Mouse (Mus musculus): ENCODE data around the gene Rtn1. TPM values are rescaled to one million over a fixed set of nuclear protein-coding genes. Genes with fewer than 3 reads are reported as not detected.

Gene Rtn1
- total and polyA plus RNA-seq, 3 experiments = 0.44 TPM; not detected in 2

- TF ChIP-seq TAL1 (conservative IDR thresholded peaks at IDR 0.05; ENCODE audit: low read depth, low read length) (no peak), POLR2AphosphoS5 (IDR thresholded peaks at IDR 0.05; ENCODE audit: insufficient replicate concordance, low read depth, low read length) (no peak), CTCF (IDR thresholded peaks at IDR 0.05; ENCODE audit: low read depth, low read length) (no peak), GATA2 (IDR thresholded peaks at IDR 0.05; ENCODE audit: borderline replicate concordance, low read depth, low read length) (no peak), GATA1 (IDR thresholded peaks at IDR 0.05; ENCODE audit: borderline replicate concordance, low read length) (no peak)
- Histone ChIP-seq H3K36me3 (replicated peaks) (no peaks in the 10 kb centered on the region), H3K4me1 (ENCODE audit: insufficient read depth, low read depth, low read length) (no peaks in the 10 kb centered on the region), H3K4me3 (ENCODE audit: low read depth, low read length) (no peak overlapping the region), H3K27me3 (ENCODE audit: insufficient read depth, low read length) (no peaks in the 10 kb centered on the region), H3K9me3 (replicated peaks) (no peaks in the 10 kb centered on the region)
- ATAC-seq (ENCODE audit: extremely low read depth, insufficient number of reproducible peaks, low FRiP score, poor library complexity, severe bottlenecking) (no peak), DNase-seq (ENCODE audit: low spot score) (no peak)
Observed at GRCm38 (mm10) chr12:72432209-72432608, 23.4 kb upstream of the Rtn1 start.

- Histone ChIP-seq H3K4me1 (ENCODE audit: insufficient read depth, low read depth, low read length) (no peaks in the 10 kb centered on the region), H3K27me3 (ENCODE audit: insufficient read depth, low read length) (no peaks in the 10 kb centered on the region), H3K36me3 (replicated peaks) (no peaks in the 10 kb centered on the region), H3K9me3 (replicated peaks) (no peaks in the 10 kb centered on the region), H3K4me3 (ENCODE audit: low read depth, low read length) (no peak overlapping the region)
- DNase-seq (ENCODE audit: low spot score) = no peak
- ATAC-seq (ENCODE audit: extremely low read depth, insufficient number of reproducible peaks, low FRiP score, poor library complexity, severe bottlenecking) = peak; percentile 15
- TF ChIP-seq CTCF (IDR thresholded peaks at IDR 0.05; ENCODE audit: low read depth, low read length) (0 out of 2 replicates have a peak, but pooled peaks have one; percentile 26), GATA1 (IDR thresholded peaks at IDR 0.05; ENCODE audit: borderline replicate concordance, low read length) (no peak)
Observed at GRCm38 (mm10) chr12:72427722-72428126, 18.9 kb upstream of the Rtn1 start.

GRCm38 (mm10) chr12:72422681-72423080 is 13.8 kb upstream of the Rtn1 start:
- no peaks in the 10 kb centered on the region for H3K4me1 ChIP-seq (ENCODE audit: insufficient read depth, low read depth, low read length)
- no peaks in the 10 kb centered on the region for H3K36me3 ChIP-seq (replicated peaks)
- no peaks in the 10 kb centered on the region for H3K9me3 ChIP-seq (replicated peaks)
- no peak for DNase-seq (ENCODE audit: low spot score)
- no peak for ATAC-seq (ENCODE audit: extremely low read depth, insufficient number of reproducible peaks, low FRiP score, poor library complexity, severe bottlenecking)
- no peaks in the 10 kb centered on the region for H3K27me3 ChIP-seq (ENCODE audit: insufficient read depth, low read length)
- no peak overlapping the region for H3K4me3 ChIP-seq (ENCODE audit: low read depth, low read length)
- TF ChIP-seq GATA1 (IDR thresholded peaks at IDR 0.05; ENCODE audit: borderline replicate concordance, low read length) (no peak), GATA2 (IDR thresholded peaks at IDR 0.05; ENCODE audit: borderline replicate concordance, low read depth, low read length) (no peak), CTCF (IDR thresholded peaks at IDR 0.05; ENCODE audit: low read depth, low read length) (no peak), TAL1 (conservative IDR thresholded peaks at IDR 0.05; ENCODE audit: low read depth, low read length) (no peak), POLR2AphosphoS5 (IDR thresholded peaks at IDR 0.05; ENCODE audit: insufficient replicate concordance, low read depth, low read length) (no peak)

DNA sequence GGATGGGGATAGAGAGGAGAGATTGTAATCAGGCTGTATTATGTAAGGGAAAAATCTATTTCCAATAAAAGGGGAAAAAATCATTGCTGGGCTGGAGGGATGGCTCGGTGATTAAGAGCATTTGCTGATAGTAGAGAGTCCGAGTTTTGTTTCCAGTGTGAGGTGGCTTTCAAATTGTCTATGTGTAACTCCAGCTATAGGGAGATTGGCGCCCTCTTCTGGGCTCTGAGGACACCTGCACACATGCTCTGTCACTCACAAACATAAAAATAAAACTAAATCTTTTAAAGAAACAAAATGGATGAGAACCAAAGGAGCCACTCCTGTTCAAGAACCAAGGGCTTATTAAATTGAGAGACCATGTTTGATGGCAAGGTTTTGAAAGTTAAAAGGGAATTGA is 8.9 kb upstream of the Rtn1 start:
- DNase-seq (ENCODE audit: low spot score) = no peak

DNA sequence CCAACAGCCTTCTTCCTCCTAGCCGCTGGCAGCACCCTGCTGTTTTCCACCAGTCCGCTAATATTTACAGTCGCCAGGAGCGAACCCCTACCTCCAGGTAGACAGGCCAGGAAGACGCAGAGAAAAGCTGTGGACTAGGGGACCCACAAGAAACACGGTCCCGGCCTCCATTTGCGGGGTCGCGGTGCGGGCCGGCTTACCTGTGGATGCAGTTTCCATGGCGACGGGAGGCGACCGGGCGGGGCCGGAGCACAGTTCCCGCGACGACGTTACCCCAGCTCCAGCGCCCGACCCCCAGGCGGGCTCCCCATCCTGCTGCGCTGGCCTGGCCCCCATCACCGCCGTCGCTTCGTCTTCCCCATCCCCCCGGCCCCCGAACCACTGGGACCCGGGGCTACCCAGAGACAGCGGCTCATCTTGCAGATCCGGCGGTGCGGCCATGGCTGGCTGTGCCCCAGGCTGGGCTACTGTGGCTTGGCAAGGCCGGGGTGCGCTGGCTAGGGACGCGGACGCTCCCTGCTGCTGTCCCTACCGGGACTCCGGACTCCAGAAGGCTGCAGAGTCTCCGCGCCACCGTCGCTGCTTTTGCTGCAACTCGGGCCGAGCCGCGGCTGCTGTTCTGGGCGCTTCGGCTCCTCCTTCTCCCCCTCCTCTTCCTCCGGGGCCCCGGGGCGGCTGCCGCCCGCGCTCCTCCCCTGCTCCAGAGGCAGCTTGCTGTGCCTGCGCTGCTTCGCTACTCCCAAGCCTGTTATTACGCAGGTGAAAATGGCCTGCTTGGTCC is 553 bp downstream of the Rtn1 start:
- peaks cover 10% of the 10 kb centered on the region for H3K9me3 ChIP-seq (replicated peaks)
- ATAC-seq (ENCODE audit: extremely low read depth, insufficient number of reproducible peaks, low FRiP score, poor library complexity, severe bottlenecking) = no peak
- no peaks in the 10 kb centered on the region for H3K4me1 ChIP-seq (ENCODE audit: insufficient read depth, low read depth, low read length)
- H3K36me3 ChIP-seq (replicated peaks) = no peaks in the 10 kb centered on the region
- no peak for DNase-seq (ENCODE audit: low spot score)
- 0 out of 2 replicates have a peak overlapping the region, but pooled peaks have one; percentile 5 for H3K4me3 ChIP-seq (ENCODE audit: low read depth, low read length)
- peaks cover 15% of the 10 kb centered on the region for H3K27me3 ChIP-seq (ENCODE audit: insufficient read depth, low read length)
- TF ChIP-seq CTCF (IDR thresholded peaks at IDR 0.05; ENCODE audit: low read depth, low read length) = no peak
- no peak for TF ChIP-seq POLR2AphosphoS5 (IDR thresholded peaks at IDR 0.05; ENCODE audit: insufficient replicate concordance, low read depth, low read length)
- TF ChIP-seq TAL1 (conservative IDR thresholded peaks at IDR 0.05; ENCODE audit: low read depth, low read length) = no peak
- TF ChIP-seq GATA2 (IDR thresholded peaks at IDR 0.05; ENCODE audit: borderline replicate concordance, low read depth, low read length) = no peak
- TF ChIP-seq GATA1 (IDR thresholded peaks at IDR 0.05; ENCODE audit: borderline replicate concordance, low read length) = no peak

More for the DNA sequence above, 8.9 kb upstream of the Rtn1 start:
- H3K27me3 ChIP-seq (ENCODE audit: insufficient read depth, low read length) = no peaks in the 10 kb centered on the region
- no peak overlapping the region for H3K4me3 ChIP-seq (ENCODE audit: low read depth, low read length)
- TF ChIP-seq GATA1 (IDR thresholded peaks at IDR 0.05; ENCODE audit: borderline replicate concordance, low read length) (no peak), CTCF (IDR thresholded peaks at IDR 0.05; ENCODE audit: low read depth, low read length) (no peak), TAL1 (conservative IDR thresholded peaks at IDR 0.05; ENCODE audit: low read depth, low read length) (no peak), POLR2AphosphoS5 (IDR thresholded peaks at IDR 0.05; ENCODE audit: insufficient replicate concordance, low read depth, low read length) (no peak), GATA2 (IDR thresholded peaks at IDR 0.05; ENCODE audit: borderline replicate concordance, low read depth, low read length) (no peak)
- H3K4me1 ChIP-seq (ENCODE audit: insufficient read depth, low read depth, low read length) = no peaks in the 10 kb centered on the region
- no peak for ATAC-seq (ENCODE audit: extremely low read depth, insufficient number of reproducible peaks, low FRiP score, poor library complexity, severe bottlenecking)
- no peaks in the 10 kb centered on the region for H3K36me3 ChIP-seq (replicated peaks)
- H3K9me3 ChIP-seq (replicated peaks) = no peaks in the 10 kb centered on the region

DNA sequence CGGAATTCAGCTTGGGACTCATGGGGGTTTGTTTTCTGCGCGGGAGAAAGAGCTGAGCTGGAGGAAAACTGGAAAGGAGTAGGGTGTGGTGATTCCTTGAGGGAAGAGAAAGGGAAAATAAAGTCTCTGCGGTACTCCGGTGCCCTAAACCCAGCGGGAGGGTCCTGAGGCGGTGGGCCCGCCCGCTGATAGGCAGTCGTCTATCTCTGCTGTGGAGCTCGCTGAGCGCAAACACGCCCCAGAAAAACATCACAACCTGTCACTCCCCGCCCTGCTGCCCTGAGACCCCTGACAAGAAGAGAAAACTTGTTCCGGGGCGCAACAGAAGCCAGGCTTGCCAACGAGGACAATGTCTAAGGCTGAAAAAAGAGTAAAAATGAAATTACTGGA is 1.1 kb downstream of the Rtn1 start:
- Histone ChIP-seq H3K36me3 (replicated peaks) (no peaks in the 10 kb centered on the region), H3K4me3 (ENCODE audit: low read depth, low read length) (no peak overlapping the region), H3K4me1 (ENCODE audit: insufficient read depth, low read depth, low read length) (no peaks in the 10 kb centered on the region), H3K27me3 (ENCODE audit: insufficient read depth, low read length) (peaks cover 15% of the 10 kb centered on the region), H3K9me3 (replicated peaks) (peaks cover 10% of the 10 kb centered on the region)
- ATAC-seq (ENCODE audit: extremely low read depth, insufficient number of reproducible peaks, low FRiP score, poor library complexity, severe bottlenecking) (no peak), DNase-seq (ENCODE audit: low spot score) (no peak)
- TF ChIP-seq TAL1 (conservative IDR thresholded peaks at IDR 0.05; ENCODE audit: low read depth, low read length) = no peak
- no peak for TF ChIP-seq GATA1 (IDR thresholded peaks at IDR 0.05; ENCODE audit: borderline replicate concordance, low read length)
- no peak for TF ChIP-seq POLR2AphosphoS5 (IDR thresholded peaks at IDR 0.05; ENCODE audit: insufficient replicate concordance, low read depth, low read length)
- no peak for TF ChIP-seq CTCF (IDR thresholded peaks at IDR 0.05; ENCODE audit: low read depth, low read length)
- no peak for TF ChIP-seq GATA2 (IDR thresholded peaks at IDR 0.05; ENCODE audit: borderline replicate concordance, low read depth, low read length)
